Mouse (Mus musculus) heart, adult 10 weeks (tissue): ENCODE data around the gene Glmn. TPM values are rescaled to one million over a fixed set of nuclear protein-coding genes. Genes with fewer than 3 reads are reported as not detected.

Experiments used
- polyA plus RNA-seq: library from polyadenylated mRNA; stranded (reverse); fragments of 350-450 nt; fragmentation: Illumina TruSeq; extraction: RNeasy Lipid Tissue Mini Kit (QIAGEN cat#74804); gene quantifications from one replicate; pipeline ENCODE4 v1.2.3, GENCODE M21; 2014; ENCODE audit warnings: low read depth, low replicate concordance

The Glmn gene
- polyA plus RNA-seq: 7.1 TPM

GRCm38 (mm10) chr5:107597301-107598077, at the start of gene Glmn, which contains the start of gene Rpap2:
Gene Glmn (minus strand): TSS chr5:107597888.
Gene Rpap2 (plus strand): TSS chr5:107597373.

GRCm38 (mm10) chr5:107534581-107534980, 63.1 kb downstream of the Glmn start, which contains the start of gene 1700028K03Rik:
Gene 1700028K03Rik (plus strand): TSS chr5:107534709.

GRCm38 (mm10) chr5:107507321-107507720, 90.4 kb downstream of the Glmn start, which contains the start of gene Gm42669:
Gene Gm42669 (plus strand): TSS chr5:107507621.

Other genes with a start within 250 kb of the Glmn start
- not detected for gene Ephx4, start 195.2 kb downstream of the Glmn start, polyA plus RNA-seq
- gene Lpcat2b, start 166.3 kb downstream of the Glmn start, polyA plus RNA-seq: not detected
- gene Btbd8, start 159.9 kb downstream of the Glmn start, polyA plus RNA-seq: 4.1 TPM
- gene Gm42669, start 90.3 kb downstream of the Glmn start, polyA plus RNA-seq: not detected
- gene 1700028K03Rik, start 63.2 kb downstream of the Glmn start, polyA plus RNA-seq: not detected
- 9.0 TPM for gene Rpap2, start 515 bp downstream of the Glmn start, polyA plus RNA-seq
- not detected for gene Gfi1, start 128.1 kb upstream of the Glmn start, polyA plus RNA-seq
- gene Ube2d2b, start 232.2 kb upstream of the Glmn start, polyA plus RNA-seq: not detected